Comparison of ENCODE assay signal across 8 mouse cellular contexts in genomic region chr11:102393719-102394420, GRCm38 (mm10). TPM values are rescaled to one million over a fixed set of nuclear protein-coding genes. Genes with fewer than 3 reads are reported as not detected.
A peak's percentile ranks its signal among the peaks of the same experiment; 100 is the strongest.
DNase-seq lines count a peak whose midpoint lies in the region; ATAC-seq and TF ChIP-seq lines count a peak whose summit lies in the region.

No protein-coding gene starts in this region.

- H3K27ac ChIP-seq in forebrain, embryonic 15.5 days (replicated peaks): peak overlapping the region; percentile 95
- H3K27ac ChIP-seq in olfactory bulb, adult 2 months (ENCODE audit: insufficient read depth, low read depth, low read length): peak overlapping the region; percentile 95

- H3K4me2 ChIP-seq in forebrain, embryonic 15.5 days (replicated peaks): peak overlapping the region; percentile 69

- H3K9me3 ChIP-seq in megakaryocyte, embryonic 14.5 days: 0 out of 2 replicates have a peak, but pooled peaks cover 2% of the 10 kb centered on the region
- H3K9me3 ChIP-seq in forebrain, embryonic 15.5 days: no peaks in the 10 kb centered on the region

- H3K36me3 ChIP-seq in megakaryocyte, embryonic 14.5 days (replicated peaks; ENCODE audit: low read length): no peaks in the 10 kb centered on the region
- peaks cover 8% of the 10 kb centered on the region for H3K36me3 ChIP-seq in forebrain, embryonic 15.5 days

- intact Hi-C loops in left cerebral cortex, postnatal 4 days (cut with DNase I): loop anchor here (2.0 kb wide), 1 partner anchor 73 kb away; no protein-coding TSS in a partner anchor

- no peak for ATAC-seq in megakaryocyte, adult 5-6 weeks (ENCODE audit: poor library complexity, severe bottlenecking)
- ATAC-seq in forebrain, embryonic 15.5 days (replicated peaks): peak; percentile 60

- no peak; the same call in 1 of the 2 replicates for TF ChIP-seq POLR2A in olfactory bulb, adult 2 months (IDR thresholded peaks at IDR 0.05; ENCODE audit: insufficient read depth, low read depth, low read length)

- peak; percentile 41 to 72 for DNase-seq in adrenal gland, adult (ENCODE audit: inconsistent age in 2 of 2, low spot score in 1 of 2)
- DNase-seq in adrenal gland, postnatal 4 days (ENCODE audit: low spot score in 2 of 2): no peak
- DNase-seq in left cerebral cortex, postnatal 4 days: peak; percentile 67
- DNase-seq in urinary bladder, adult 2 months (ENCODE audit: low spot score): no peak

- H3K27me3 ChIP-seq in megakaryocyte, embryonic 14.5 days (replicated peaks): peaks cover 80% of the 10 kb centered on the region
- H3K27me3 ChIP-seq in forebrain, embryonic 15.5 days: no peaks in the 10 kb centered on the region

- H3K4me3 ChIP-seq in megakaryocyte, embryonic 14.5 days (replicated peaks): peak overlapping the region; percentile 89
- H3K4me3 ChIP-seq in forebrain, embryonic 15.5 days: peak overlapping the region; percentile 86
- peak overlapping the region; percentile 88 for H3K4me3 ChIP-seq in olfactory bulb, adult 2 months (ENCODE audit: insufficient read depth, low read depth, low read length)

- peak overlapping the region; percentile 94 for H3K9ac ChIP-seq in forebrain, embryonic 15.5 days (replicated peaks)

- no peak for TF ChIP-seq CTCF in olfactory bulb, adult 2 months (IDR thresholded peaks at IDR 0.05; ENCODE audit: insufficient read depth, low read depth, low read length)

- 4% methylated on average over 17 of the region's 17 CpGs for WGBS in forebrain, embryonic 15.5 days
- WGBS in olfactory bulb, adult 2 months: 3% methylated on average over 17 of the region's 17 CpGs

- H3K4me1 ChIP-seq in megakaryocyte, embryonic 14.5 days: peaks cover 23% of the 10 kb centered on the region
- H3K4me1 ChIP-seq in forebrain, embryonic 15.5 days: peaks cover 58% of the 10 kb centered on the region
- H3K4me1 ChIP-seq in olfactory bulb, adult 2 months (ENCODE audit: control insufficient read depth, insufficient read depth, low read length): peaks cover 34% of the 10 kb centered on the region

RNA-seq across cellular contexts. Expression of gene Rundc3a, which starts 0.7 kb away (rescaled TPM):
- total RNA-seq in adrenal gland, postnatal 4 days (2021): 10 to 100 TPM; 59.3 to 61.2 TPM
- 3.8 and 6.6 TPM in 2 replicates for polyA plus RNA-seq in megakaryocyte, embryonic 14.5 days (2012; ENCODE audit: insufficient read depth, low replicate concordance)
- total RNA-seq in megakaryocyte, adult 5-6 weeks (2015): not detected in 2 replicates
- total RNA-seq in megakaryocyte, adult 5-6 weeks (2017): not detected in 2 replicates
- 149 and 150 TPM in 2 replicates for polyA plus RNA-seq in forebrain, embryonic 15.5 days (2015; fragmentation: Nextera tagmentation; extraction: Ambion mirVana)
- 100 to 1,000 TPM; 261 to 262 TPM for total RNA-seq in left cerebral cortex, postnatal 4 days (2021)
- polyA plus RNA-seq in olfactory bulb, adult 2 months (2012; ENCODE audit: insufficient read depth, insufficient read length, low replicate concordance, missing spikeins): not detected in 2 replicates
- polyA plus RNA-seq in urinary bladder, adult 2 months (2012; rRNA removed): 1.4 and 2.9 TPM in 2 replicates

RNA-seq across cellular contexts. Expression of gene Slc25a39, which starts 13.9 kb away (rescaled TPM):
- total RNA-seq in adrenal gland, postnatal 4 days (2021): 100 to 1,000 TPM; 254 to 261 TPM
- 164 and 165 TPM in 2 replicates for polyA plus RNA-seq in megakaryocyte, embryonic 14.5 days (2012; ENCODE audit: insufficient read depth, low replicate concordance)
- total RNA-seq in megakaryocyte, adult 5-6 weeks (2015): 41.5 and 47.5 TPM in 2 replicates
- total RNA-seq in megakaryocyte, adult 5-6 weeks (2017): 20.5 and 22.8 TPM in 2 replicates
- 144 TPM in 2 replicates for polyA plus RNA-seq in forebrain, embryonic 15.5 days (2015; fragmentation: Nextera tagmentation; extraction: Ambion mirVana)
- total RNA-seq in left cerebral cortex, postnatal 4 days (2021): 10 to 100 TPM; 57.2 to 58.8 TPM
- not detected in 2 replicates for polyA plus RNA-seq in olfactory bulb, adult 2 months (2012; ENCODE audit: insufficient read depth, insufficient read length, low replicate concordance, missing spikeins)
- polyA plus RNA-seq in urinary bladder, adult 2 months (2012; rRNA removed): 80.3 and 88.2 TPM in 2 replicates

RNA-seq across cellular contexts. Expression of gene Slc4a1, which starts 27.9 kb away (rescaled TPM):
- 100 to 1,000 TPM in 1 of 2 experiments, 10 to 100 TPM in 1; 75.5 to 140 TPM for total RNA-seq in adrenal gland, postnatal 4 days (2021)
- 0.13 and 2.8 TPM in 2 replicates for polyA plus RNA-seq in megakaryocyte, embryonic 14.5 days (2012; ENCODE audit: insufficient read depth, low replicate concordance)
- 3.3 and 8.2 TPM in 2 replicates for total RNA-seq in megakaryocyte, adult 5-6 weeks (2015)
- 3.3 and 7.2 TPM in 2 replicates for total RNA-seq in megakaryocyte, adult 5-6 weeks (2017)
- polyA plus RNA-seq in forebrain, embryonic 15.5 days (2015; fragmentation: Nextera tagmentation; extraction: Ambion mirVana): 1.9 and 2.6 TPM in 2 replicates
- total RNA-seq in left cerebral cortex, postnatal 4 days (2021): 1 to 10 TPM in 1 of 2 experiments, under 1 TPM in 1; 0.87 to 1.9 TPM
- polyA plus RNA-seq in olfactory bulb, adult 2 months (2012; ENCODE audit: insufficient read depth, insufficient read length, low replicate concordance, missing spikeins): not detected in 2 replicates
- 0.01 TPM in 1 of 2 replicates, not detected in the other for polyA plus RNA-seq in urinary bladder, adult 2 months (2012; rRNA removed)

RNA-seq across cellular contexts. Expression of gene Grn, which starts 36.2 kb away (rescaled TPM):
- 100 to 1,000 TPM; 170 to 175 TPM for total RNA-seq in adrenal gland, postnatal 4 days (2021)
- polyA plus RNA-seq in megakaryocyte, embryonic 14.5 days (2012; ENCODE audit: insufficient read depth, low replicate concordance): 44.1 and 152 TPM in 2 replicates
- total RNA-seq in megakaryocyte, adult 5-6 weeks (2015): 509 and 566 TPM in 2 replicates
- 201 and 225 TPM in 2 replicates for total RNA-seq in megakaryocyte, adult 5-6 weeks (2017)
- polyA plus RNA-seq in forebrain, embryonic 15.5 days (2015; fragmentation: Nextera tagmentation; extraction: Ambion mirVana): 61.8 and 62.0 TPM in 2 replicates
- 10 to 100 TPM; 54.0 to 58.5 TPM for total RNA-seq in left cerebral cortex, postnatal 4 days (2021)
- not detected in 2 replicates for polyA plus RNA-seq in olfactory bulb, adult 2 months (2012; ENCODE audit: insufficient read depth, insufficient read length, low replicate concordance, missing spikeins)
- polyA plus RNA-seq in urinary bladder, adult 2 months (2012; rRNA removed): 190 and 251 TPM in 2 replicates

RNA-seq across cellular contexts. Expression of gene Fam171a2, which starts 53.6 kb away (rescaled TPM):
- total RNA-seq in adrenal gland, postnatal 4 days (2021): 10 to 100 TPM; 22.5 to 22.9 TPM
- polyA plus RNA-seq in megakaryocyte, embryonic 14.5 days (2012; ENCODE audit: insufficient read depth, low replicate concordance): 1.7 and 1.8 TPM in 2 replicates
- total RNA-seq in megakaryocyte, adult 5-6 weeks (2015): 0.09 TPM in 1 of 2 replicates, not detected in the other
- total RNA-seq in megakaryocyte, adult 5-6 weeks (2017): not detected in 2 replicates
- polyA plus RNA-seq in forebrain, embryonic 15.5 days (2015; fragmentation: Nextera tagmentation; extraction: Ambion mirVana): 22.5 and 24.3 TPM in 2 replicates
- total RNA-seq in left cerebral cortex, postnatal 4 days (2021): 100 to 1,000 TPM; 237 to 243 TPM
- not detected in 2 replicates for polyA plus RNA-seq in olfactory bulb, adult 2 months (2012; ENCODE audit: insufficient read depth, insufficient read length, low replicate concordance, missing spikeins)
- polyA plus RNA-seq in urinary bladder, adult 2 months (2012; rRNA removed): 6.9 and 10.4 TPM in 2 replicates

Comparison
In these comparisons a context has a peak if more than half of its experiments do, and no peak if none do; other contexts are left out.
1. DNase-seq: peak in adrenal gland, adult (2 of 2) and left cerebral cortex, postnatal 4 days (single experiment); none in adrenal gland, postnatal 4 days (0 of 2) and urinary bladder, adult 2 months (single experiment).
2. RNA of gene Slc25a39, which starts 13.9 kb away (polyA plus RNA-seq): 164 to 165 TPM in megakaryocyte, embryonic 14.5 days, 144 TPM in forebrain, embryonic 15.5 days and 80.3 to 88.2 TPM in urinary bladder, adult 2 months; not detected in olfactory bulb, adult 2 months; every median in the first group is over 10 times any median in the second.
3. Peak in every context shown above with its lines, with median percentiles within 50 percentile points of each other: H3K4me3 ChIP-seq.